Mouse (Mus musculus) left cerebral cortex, adult 9 months (tissue): ENCODE data around the gene Slc17a9.
"Not testable (repeated sequence)": the region's sequence is repeated elsewhere in the genome, so short reads cannot be mapped to it uniquely, and the experiment has no call there.

Experiments used
- DNase-seq, 2 experiments: peaks; one replicate each; pipeline ENCODE4 v3.0.0; 2022; ENCODE audit warnings: low spot score in 2 of 2

Gene Slc17a9

GRCm38 (mm10) chr2:180710276-180711155 lies 14.5 kb upstream of the Slc17a9 start:
- no peak for DNase-seq

- no peak for DNase-seq
Measured at GRCm38 (mm10) chr2:180711527-180711926, 13.5 kb upstream of the Slc17a9 start.

GRCm38 (mm10) chr2:180712037-180712689 lies 12.9 kb upstream of the Slc17a9 start:
- DNase-seq: no peak

GRCm38 (mm10) chr2:180722748-180723147 lies 2.3 kb upstream of the Slc17a9 start:
- not testable (repeated sequence) for DNase-seq

GRCm38 (mm10) chr2:180723865-180724264 lies 1.2 kb upstream of the Slc17a9 start:
- DNase-seq: no peak

- no peak for DNase-seq
Measured at GRCm38 (mm10) chr2:180725414-180725778, 333 bp downstream of the Slc17a9 start.

GRCm38 (mm10) chr2:180725856-180726629 lies 980 bp downstream of the Slc17a9 start:
- no peak for DNase-seq

GRCm38 (mm10) chr2:180726658-180727442 lies 1.8 kb downstream of the Slc17a9 start:
- no peak for DNase-seq

GRCm38 (mm10) chr2:180727613-180728021 lies 2.6 kb downstream of the Slc17a9 start:
- no peak for DNase-seq

GRCm38 (mm10) chr2:180731036-180731435 lies 6.0 kb downstream of the Slc17a9 start:
- no peak for DNase-seq

GRCm38 (mm10) chr2:180731984-180732383 lies 6.9 kb downstream of the Slc17a9 start:
- DNase-seq: no peak

- DNase-seq: no peak
Measured at GRCm38 (mm10) chr2:180735232-180735631, 10.2 kb downstream of the Slc17a9 start.

GRCm38 (mm10) chr2:180737984-180738383 lies 12.9 kb downstream of the Slc17a9 start:
- no peak for DNase-seq

GRCm38 (mm10) chr2:180740349-180740748 lies 15.3 kb downstream of the Slc17a9 start:
- DNase-seq: no peak

- no peak for DNase-seq
Measured at GRCm38 (mm10) chr2:180741421-180741820, 16.4 kb downstream of the Slc17a9 start.

- DNase-seq: no peak
Measured at GRCm38 (mm10) chr2:180742820-180743219, 17.8 kb downstream of the Slc17a9 start.

- no peak for DNase-seq
Measured at GRCm38 (mm10) chr2:180743321-180743720, 18.3 kb downstream of the Slc17a9 start.

- DNase-seq: peak; percentile 57 to 89
Measured at GRCm38 (mm10) chr2:180745248-180745927, 20.3 kb downstream of the Slc17a9 start.

- no peak for DNase-seq
Measured at GRCm38 (mm10) chr2:180746569-180747192, 21.6 kb downstream of the Slc17a9 start.

GRCm38 (mm10) chr2:180748904-180749303 lies 23.8 kb downstream of the Slc17a9 start:
- DNase-seq: no peak
